Mouse (Mus musculus) T-cell, adult 2 months (primary cell): ENCODE data around the gene Cse1l.

Source experiments
- DNase-seq: peaks from one replicate; pipeline ENCODE4 v3.0.0; 2022; ENCODE audit warnings: low spot score

Gene Cse1l

DNA sequence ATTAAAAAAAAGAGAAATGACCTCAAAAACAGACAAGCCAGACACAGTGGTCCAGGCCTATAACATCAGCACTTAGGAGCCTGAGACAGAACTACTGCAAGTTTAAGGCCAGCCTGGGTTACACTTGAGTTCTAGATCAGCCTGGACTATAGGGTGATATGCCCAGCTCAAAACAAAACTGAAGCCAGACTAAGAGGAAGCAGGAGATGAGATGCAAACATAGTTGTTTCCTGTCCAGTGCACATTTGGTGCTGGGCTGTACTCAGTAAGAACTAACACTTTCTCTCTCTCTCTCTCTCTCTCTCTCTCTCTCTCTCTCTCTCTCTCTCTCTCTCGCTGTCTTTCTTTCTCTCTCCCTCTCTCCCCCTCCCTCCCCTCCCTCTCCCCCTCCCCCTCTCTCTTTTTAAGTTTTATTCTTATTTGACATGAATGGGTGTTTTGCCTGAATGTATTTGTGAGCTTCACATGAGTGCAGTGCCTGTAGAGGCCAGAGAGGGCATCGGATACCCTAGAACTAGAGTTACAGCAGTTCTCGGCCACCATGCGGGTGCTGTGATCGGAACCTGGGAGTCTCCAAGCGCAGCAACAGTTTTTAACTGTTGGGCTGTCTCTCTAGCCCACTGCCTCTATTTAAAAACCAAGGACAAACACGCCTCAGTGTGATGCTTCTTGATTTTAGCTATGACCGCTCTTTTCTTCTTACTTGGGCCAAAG lies 4.9 kb upstream of the Cse1l start:
- DNase-seq, result no peak

DNA sequence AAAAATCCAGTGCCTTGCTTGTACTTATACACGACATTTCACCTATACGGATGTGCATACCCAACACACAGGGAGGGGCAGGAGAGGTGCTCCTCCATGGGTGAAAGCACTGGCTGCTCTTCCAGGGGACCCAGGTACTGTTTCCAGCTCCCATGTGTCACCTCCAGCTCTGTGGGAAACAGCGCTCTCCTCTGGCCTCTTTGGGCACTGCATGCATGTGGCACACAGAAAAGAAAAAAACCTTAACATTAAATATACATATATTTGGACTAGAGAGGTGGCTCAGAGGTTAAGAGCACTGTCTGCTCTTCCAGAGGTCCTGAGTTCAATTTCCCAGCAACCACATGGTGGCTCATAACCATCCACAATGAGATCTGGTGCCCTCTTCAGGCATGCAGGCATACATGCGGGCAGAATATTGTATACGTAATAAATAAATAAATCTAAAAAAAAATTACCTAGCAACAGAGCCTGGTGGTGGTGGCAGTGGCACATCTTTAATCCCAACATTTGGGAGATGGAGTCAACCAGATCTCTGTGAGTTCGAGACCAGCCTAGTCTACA lies 2.0 kb upstream of the Cse1l start:
- peak; percentile 11 for DNase-seq

DNA sequence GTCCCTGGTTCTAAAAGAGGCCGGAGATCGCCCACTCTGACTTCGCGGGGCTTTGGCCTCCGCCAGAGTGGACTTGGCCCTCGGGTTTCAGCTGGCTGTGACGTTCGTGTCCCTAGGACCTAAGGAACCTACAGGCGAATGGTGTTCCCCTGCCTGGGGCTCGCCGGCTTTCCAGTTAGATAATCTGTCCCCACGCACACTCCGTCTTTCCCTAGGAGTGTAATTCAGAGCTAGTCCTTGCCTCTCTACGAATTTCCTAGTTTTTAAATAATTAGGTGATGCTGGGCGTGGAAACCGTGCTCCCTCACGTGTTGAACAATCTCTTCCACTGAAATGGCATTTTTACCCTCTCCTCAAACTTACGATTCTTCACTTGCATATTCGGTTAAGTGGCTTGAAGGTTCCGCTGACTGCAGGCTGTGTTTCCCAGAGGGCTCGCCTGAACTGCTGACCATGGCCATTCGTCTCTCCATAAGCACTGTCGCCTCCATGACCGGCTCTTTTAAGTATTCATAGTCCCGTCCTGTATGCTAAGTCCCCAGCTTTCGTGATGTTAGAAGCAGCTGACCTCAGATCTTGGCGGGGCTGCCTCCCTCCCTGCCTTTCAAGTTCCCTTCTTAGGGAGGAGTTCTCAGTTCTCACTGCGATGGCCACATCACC lies 813 bp downstream of the Cse1l start:
- DNase-seq, result no peak

DNA sequence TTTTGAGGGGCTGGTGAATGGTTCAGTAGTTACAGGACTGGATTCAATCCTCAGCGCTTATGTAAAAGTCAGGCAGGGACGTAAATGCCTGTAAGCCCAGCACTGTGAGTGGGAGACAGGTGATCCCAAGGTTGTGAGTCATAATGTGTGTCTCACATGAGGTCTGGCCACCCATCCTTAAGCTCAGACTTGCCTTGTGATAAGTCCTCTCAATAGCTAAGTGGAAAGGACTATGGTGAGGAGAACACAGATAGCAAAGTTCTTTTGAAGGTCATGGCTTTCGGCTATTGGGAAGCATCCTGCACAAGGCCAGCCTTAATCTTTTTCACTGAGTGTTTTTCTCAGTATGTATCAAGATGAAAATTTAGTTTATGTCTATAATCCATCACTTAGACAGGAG lies 3.9 kb downstream of the Cse1l start:
- no peak for DNase-seq

DNA sequence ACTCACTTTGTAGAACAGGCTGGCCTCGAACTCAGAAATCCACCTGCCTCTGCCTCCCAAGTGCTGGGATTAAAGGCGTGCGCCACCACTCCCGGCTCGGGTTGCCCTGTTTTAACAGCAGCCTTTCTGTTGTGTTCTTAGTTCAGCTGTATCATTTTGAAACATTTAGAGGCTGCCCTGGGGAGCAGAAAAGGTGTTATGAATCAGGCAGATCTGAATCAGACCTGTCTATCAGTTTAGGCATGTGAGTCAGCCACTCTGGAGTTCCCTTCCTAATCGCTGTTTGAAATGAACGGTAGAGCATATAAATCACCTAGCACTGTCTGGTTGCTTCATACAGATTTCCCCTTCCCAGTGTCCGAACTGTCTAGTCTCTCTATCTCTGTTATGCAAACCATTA lies 4.7 kb downstream of the Cse1l start:
- DNase-seq, result no peak

DNA sequence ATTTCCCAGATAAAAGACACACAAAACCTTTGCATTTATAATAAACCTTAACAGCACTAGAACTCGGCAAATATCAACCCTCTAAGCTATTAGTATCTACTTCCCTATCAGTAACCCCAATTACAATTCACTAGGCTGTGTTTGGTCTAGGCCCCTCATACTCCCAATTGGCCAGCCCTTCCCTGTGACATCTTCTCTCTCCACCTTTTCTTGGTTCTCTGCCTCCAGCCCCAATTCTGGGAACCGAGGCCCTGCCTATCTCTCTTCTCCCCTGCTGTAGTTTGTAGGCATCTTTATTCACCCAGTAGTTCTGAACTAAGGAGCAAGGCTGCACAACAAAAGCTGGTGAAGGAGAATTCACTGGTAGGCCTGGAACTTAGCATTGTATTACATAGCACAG lies 18.1 kb downstream of the Cse1l start:
- no peak for DNase-seq

DNA sequence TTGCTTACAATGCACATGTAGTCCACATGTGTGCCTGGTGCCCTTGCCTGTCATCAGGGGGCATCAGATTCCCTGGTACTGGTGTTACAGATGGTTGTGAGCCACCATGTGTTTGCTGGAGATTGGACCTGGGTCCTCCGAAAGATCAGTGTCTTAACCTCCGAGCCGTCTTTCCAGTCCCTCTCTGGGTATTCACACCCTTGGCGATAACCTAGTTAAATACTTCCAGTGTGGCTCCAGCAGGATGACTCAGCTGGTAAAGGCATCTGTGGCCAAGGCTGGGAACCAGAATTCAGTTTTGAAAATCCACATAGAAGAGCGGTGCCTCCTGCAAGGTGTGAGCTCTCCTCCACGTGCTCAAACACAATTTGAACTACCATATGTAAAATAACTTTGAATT lies 28.1 kb downstream of the Cse1l start:
- no peak for DNase-seq

DNA sequence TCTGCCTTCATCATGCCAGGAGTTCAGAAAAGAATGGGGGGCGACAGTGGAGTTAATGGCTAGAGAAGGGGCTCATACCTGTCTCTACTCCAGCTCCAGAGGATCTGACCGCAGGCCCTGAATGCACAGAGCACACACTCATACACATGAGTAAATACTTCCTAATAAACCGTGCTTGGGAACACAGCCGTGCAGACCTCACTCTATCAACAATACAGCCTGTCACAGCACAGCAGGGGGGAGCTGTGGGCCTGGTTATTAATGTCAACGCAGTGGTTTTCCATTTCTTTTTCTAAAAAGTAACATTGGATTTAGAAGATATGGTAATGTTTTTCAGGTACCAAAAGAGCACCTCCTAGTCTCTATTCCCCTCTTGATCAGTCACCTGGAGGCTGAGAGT lies 28.6 kb downstream of the Cse1l start:
- DNase-seq, result no peak

DNA sequence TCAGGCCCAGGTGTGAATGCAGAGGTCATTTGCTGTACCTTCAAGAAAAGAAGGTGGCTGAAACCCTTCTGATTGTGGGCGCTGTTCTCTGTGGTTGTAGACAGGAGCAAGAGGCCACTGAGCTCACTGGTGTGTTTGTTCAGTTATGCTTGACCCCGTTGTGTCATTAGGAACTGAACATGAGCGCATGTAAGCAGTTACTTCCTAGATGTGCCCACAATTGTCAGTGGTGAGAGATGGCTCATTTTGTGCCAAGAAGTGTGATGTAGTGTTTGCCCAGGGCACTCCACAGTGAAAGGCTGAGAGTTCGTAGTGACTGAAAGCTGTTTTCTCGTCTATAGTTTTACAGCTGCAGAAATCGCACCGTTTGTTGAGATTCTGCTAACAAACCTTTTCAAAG lies 29.7 kb downstream of the Cse1l start:
- DNase-seq, result no peak

DNA sequence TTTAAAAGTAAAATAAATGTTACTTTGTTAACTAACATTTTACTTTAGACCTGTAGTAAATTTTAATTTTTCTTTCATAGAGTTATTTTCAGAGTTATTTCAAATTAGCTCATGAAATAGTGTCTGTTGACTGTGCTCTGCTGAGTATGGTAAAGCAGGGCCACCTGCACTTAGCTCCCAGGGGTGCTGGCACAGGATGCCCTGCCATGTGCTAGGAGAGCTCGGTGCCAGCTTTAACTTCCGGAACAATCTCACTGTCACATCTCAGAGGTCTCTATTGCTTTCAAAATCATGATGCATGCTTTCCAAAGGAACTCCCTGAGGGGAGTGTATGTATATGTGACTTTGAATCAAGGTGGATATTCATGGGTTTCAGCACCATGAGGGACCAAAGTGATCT lies 30.3 kb downstream of the Cse1l start:
- no peak for DNase-seq

DNA sequence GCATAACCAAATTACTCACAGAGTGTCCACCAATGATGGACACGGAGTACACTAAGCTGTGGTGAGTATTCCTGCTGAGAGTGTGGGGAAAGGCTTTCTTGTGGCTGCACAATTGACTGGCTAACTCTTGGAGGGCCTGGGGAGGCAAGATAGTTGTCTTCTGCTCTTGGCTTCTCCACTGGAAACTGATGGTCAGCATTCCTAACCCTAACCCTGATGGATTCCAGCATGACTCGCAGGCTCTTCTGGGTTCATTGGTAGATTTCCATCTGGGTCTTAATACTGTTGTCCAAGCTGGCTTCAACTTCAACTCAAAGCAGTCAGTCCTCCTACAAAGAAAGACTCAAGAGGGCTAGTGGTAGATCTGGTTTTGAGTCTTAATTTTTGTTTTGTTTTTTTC lies 37.3 kb downstream of the Cse1l start:
- DNase-seq, result no peak

DNA sequence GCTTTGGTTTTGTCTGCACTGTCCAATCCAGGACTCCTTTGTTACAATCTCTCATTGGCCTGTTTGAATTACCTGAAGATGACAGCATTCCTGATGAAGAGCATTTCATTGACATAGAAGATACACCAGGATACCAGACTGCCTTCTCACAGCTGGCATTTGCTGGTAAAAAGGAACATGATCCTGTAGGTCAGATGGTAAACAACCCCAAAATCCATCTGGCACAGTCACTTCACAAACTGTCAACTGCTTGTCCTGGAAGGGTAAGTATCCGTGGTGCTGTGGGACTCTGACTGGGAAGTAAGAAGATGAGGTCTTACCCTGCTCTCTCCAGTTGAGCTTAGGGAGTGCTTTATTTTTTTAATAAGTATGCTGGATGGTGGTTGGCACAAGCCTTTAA lies 38.5 kb downstream of the Cse1l start:
- no peak for DNase-seq

DNA sequence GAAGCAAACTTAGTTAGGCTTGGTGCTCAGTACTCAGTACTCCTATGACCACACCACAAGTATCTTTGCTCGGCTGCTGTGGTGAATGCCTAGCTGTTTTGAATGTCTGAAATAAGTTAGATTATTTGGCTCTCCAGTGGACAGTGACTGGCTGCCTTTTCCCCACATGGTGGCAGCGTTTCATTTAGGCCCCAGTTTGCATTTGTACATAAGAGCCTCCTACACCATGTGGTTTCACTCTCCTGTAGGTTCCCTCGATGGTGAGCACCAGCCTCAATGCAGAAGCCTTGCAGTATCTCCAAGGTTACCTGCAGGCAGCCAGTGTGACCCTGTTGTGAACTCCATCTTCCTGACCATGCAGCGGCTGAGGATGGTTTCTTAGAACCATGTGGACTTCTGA lies 39.6 kb downstream of the Cse1l start:
- no peak for DNase-seq

DNA sequence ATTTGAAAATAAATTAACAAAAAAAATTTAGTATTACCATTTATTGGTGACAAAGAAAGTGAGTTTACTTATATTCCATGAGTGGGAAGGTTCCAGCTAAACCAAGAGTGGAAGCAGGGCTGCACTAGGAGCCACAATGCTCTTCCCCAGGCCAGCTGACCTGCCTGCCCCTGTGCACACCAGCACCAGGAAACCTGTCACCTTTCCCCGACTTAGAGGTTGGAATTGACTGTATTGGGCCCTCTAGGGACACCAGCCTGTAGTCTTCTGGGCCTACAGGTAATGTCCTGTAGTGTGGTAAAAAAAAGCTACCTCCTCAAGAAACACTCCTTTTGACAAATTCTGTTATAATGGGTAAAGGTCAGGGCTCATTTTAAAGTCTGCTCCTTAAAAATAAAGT lies 42.4 kb downstream of the Cse1l start:
- no peak for DNase-seq

DNA sequence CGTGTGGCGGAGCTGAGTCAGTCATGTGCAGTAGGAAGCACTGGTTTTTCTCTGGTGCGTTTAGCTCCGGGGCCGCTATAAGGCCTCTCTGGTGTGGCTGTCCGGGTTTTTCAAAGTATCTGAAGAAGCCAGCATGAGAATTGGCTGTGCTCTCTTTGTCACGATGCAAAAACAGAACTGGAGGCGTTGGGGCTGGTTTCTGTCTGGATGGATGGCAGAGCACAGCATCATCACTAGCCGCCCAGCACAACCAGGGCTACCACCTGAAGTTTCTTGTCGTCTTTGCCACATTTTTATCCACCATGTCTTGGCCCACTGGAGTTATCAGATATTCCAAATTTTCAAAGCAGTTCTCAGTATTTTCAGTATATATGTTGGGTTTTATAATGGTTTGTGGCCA lies 43.1 kb downstream of the Cse1l start:
- no peak for DNase-seq

DNA sequence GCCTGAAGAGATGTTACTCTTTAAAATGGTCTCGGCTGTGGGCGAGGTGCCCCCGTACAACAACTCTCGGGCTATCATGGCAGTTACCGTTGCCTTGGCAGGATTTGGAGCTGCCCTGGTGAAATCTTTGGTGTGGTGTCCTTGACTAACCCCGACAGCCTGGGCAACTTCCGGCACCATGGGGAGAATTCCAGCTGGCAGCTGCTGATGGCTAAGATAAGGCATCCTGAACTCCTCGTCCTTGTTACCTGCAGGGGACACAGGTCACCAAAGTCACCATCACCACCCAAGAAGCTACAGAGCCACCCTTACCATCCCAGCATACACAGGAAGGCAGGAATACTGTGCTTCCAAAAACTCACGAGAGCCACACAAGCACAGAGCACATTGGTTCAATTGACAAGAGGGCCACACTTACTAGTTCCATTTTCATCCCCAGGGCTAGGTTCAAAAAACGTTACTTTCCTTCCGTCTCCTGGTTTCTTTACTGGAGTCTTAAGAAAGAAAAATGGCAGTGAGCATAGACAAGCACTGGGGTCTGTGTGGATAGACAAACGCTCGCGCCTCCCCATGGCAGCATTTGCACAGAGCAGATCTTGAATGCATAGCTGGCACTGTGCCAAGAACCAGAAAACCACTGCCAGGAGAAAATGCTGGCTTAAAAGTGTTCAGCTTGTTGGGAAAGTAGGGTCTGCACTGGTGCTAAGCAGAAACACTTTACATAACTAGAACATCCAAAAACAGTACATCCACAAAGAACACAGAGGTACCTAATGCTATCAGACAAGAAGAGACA lies 45.2 kb downstream of the Cse1l start:
- no peak for DNase-seq

DNA sequence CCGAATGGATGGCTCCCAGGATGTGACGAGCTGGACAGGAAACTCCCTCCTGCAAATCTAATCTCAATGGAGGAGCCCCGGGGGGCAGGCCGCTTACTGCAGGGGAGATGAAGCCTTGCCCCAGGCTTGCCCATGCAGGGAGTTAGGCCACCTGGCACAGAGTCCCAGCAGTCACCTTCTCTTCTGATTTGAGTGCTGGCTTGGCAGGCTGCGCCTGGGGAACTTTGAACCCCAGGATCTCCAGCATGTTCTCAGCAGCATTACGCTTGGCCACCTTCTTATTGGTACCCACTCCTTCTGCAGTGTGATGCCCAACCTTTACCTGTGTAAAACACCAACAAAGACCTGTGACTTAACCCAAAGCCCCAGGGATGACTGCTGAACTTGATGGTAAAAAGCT lies 46.3 kb downstream of the Cse1l start:
- DNase-seq, result no peak

DNA sequence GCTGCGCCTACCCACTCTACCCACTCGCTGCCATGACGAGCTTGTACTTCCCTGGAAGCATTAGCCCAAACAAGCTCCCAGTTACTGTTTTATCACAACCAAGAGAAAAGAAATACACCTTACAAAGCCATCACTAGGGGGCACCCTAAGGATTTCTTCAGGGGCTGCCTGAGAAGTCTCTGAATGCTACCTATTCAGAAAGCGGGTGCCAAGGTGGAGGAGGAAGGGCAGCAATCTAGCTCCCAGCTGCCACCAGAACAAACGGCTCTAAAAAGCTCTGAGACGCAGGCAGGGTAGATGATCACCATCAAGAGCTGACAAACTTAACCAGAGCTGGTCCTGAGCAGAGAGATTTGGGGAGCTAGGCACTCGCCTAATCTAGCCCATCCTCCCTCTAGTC lies 51.0 kb downstream of the Cse1l start:
- DNase-seq, result peak; percentile 65

DNA sequence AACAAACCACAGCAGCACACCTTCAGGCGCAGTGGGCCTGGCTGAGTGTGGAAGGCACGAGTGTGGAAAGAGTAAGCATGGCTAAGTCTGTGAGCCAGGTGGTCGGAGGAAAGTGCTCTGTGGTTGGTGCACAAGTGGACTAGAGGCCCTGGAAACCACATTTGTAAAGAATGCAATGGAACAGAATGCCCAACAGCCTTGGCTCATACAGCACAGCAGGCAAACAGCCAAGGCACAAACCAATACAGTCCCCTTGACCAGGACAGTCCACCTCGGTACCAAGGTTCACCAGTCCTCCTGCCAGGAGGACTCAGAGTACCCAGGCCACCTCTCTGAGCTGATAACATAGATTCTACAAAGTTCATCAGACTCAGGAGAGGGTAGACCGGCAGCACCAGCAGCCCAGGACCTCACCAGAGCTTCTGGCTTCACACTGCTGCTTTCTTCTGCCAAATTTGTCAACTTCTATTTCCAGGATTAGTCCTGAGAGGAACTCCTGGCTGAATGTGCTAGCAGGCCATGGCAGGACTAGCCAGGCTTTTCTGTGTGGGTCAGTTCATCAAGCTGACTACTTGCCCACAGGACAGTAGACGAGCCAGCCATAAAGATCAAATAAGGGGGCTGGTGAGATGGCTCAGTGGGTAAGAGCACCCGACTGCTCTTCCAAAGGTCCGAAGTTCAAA lies 54.9 kb downstream of the Cse1l start:
- no peak for DNase-seq

DNA sequence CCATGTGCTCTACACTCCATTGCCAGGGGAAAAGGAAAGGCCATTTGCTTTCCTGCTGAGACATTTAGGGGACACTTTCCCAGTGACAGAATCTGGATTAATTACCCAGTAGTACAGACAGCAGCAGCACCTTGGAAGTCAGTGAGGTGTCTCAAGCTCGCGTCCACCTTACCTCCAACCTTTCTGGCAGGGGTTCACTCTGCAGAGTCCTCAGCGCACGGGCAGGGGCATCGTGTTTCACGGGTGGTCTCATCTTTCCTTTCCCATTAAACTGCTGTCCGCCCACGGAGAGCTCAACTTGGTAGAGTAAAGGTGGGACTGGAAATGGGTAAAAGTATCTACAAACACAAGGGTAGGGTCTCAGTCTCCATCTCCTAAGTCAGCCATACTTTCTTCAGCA lies 57.4 kb downstream of the Cse1l start:
- DNase-seq, result no peak

DNA sequence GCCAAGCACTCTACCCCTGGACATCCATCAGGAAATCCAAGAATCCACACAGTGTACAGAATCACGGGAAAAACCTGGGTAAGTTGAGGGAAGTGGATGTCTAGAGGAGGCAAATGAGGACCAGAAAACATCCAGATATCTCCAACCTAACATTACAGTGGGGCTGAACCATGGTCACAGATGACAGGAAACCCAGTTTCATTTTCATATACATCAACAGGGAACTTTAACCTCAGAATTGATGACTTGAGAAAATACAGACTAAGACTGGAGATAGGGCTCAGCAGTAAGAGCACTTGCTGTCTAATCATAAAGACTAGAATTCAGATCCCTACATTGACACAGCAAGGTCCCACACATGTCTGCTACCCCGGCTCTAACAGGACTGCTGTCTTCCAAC lies 58.9 kb downstream of the Cse1l start:
- no peak for DNase-seq

DNA sequence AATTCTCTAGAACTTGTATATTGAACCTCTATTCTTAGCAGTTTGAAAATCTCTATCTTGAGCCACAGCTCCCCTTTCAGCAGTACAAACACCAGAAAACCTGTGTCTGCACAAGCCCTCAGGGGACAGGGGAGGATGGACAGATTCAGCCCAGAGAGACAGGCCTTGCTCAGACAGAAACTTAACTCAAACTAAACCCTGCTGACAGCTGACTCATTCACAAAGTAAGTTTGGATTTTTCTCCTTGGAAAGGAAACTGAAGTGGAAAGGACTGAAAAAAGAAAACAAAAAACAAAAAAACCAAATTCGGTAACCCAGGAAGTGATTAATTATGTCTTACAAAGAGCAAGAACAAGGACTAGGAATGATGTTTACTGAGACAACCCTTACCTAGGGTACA lies 67.3 kb downstream of the Cse1l start:
- DNase-seq, result no peak
